Mouse (Mus musculus): Measurements from ENCODE around the gene Itga11. TPM values are rescaled to one million over a fixed set of nuclear protein-coding genes. Genes with fewer than 3 reads are reported as not detected.

Gene Itga11
- polyA plus RNA-seq, 1 experiment from 2014 or later: 2.5 TPM

Other genes starting within 250 kb of the Itga11 start
- gene Coro2b, start 140.8 kb upstream of the Itga11 start, polyA plus RNA-seq (2014; fragmentation: Nextera tagmentation; extraction: Ambion mirVana): 6.5 and 8.7 TPM in 2 replicates
- 38.4 and 41.1 TPM in 2 replicates for gene Fem1b, start 134.1 kb downstream of the Itga11 start, polyA plus RNA-seq (2014; fragmentation: Nextera tagmentation; extraction: Ambion mirVana)
- gene Cln6, start 161.0 kb downstream of the Itga11 start, polyA plus RNA-seq (2014; fragmentation: Nextera tagmentation; extraction: Ambion mirVana): 9.2 and 10.5 TPM in 2 replicates
- 0.88 and 1.2 TPM in 2 replicates for gene Calml4, start 180.3 kb downstream of the Itga11 start, polyA plus RNA-seq (2014; fragmentation: Nextera tagmentation; extraction: Ambion mirVana)

All from embryonic facial prominence, embryonic 11.5 days (tissue).